Mouse (Mus musculus): Measurements from ENCODE around the gene H2afv. TPM values are rescaled to one million over a fixed set of nuclear protein-coding genes. Genes with fewer than 3 reads are reported as not detected.
"Not testable (repeated sequence)": the region's sequence is repeated elsewhere in the genome, so short reads cannot be mapped to it uniquely, and the experiment has no call there.

Gene H2afv
- polyA plus RNA-seq, 1 experiment from 2014 or later: 424 TPM

DNA sequence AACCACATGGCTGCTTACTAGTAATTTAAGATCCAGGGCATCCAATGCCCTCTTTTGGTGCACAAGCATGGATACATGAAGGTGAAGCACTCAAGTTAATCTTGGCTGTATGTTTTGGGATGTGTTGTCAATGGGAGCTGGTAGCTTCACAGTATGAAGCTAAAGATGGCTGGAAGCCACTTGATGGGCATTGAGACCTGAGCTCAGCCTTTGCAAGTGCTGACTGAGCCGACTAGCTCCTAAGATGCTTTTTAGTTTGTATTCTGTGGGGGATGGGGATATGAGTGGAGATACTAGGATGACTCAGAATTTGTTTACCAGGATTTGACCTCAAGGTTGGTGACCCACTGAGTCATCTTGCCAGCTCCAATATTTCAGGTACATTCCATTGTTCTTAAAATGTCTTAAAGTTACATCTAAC is 23.9 kb downstream of the H2afv start:
- no peak for ATAC-seq (ENCODE audit: insufficient number of reproducible peaks, insufficient read depth, low FRiP score, low read depth)
- no peak overlapping the region for H3K27ac ChIP-seq (replicated peaks in 1 of 2; ENCODE audit: control insufficient read depth in 1 of 2, insufficient read depth in 1 of 2, low read depth in 2 of 2, low read length in 2 of 2)
- H3K36me3 ChIP-seq (ENCODE audit: control insufficient read depth, insufficient read depth, low read length): peaks cover 70% of the 10 kb centered on the region

DNA sequence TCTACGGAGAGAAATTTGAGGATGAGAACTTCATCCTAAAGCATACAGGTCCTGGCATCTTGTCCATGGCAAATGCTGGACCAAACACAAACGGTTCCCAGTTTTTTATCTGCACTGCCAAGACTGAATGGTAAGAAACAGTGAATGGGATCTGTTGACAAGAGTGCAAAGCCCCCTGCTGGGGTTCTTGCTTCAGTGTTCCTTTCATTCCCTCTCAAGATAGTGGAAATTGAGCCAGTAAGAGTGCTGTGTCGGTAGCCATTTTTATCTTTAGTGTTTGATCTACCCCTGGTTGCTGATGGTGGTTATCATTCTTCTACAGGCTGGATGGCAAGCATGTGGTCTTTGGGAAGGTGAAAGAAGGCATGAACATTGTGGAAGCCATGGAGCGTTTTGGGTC is 25.1 kb downstream of the H2afv start:
- H3K36me3 ChIP-seq (ENCODE audit: control insufficient read depth, insufficient read depth, low read length): peaks cover 62% of the 10 kb centered on the region

More for the DNA sequence above, 23.9 kb downstream of the H2afv start:
- no peak overlapping the region for H3K4me2 ChIP-seq (ENCODE audit: low read length)
- 17% methylated on average over 1 of the region's 1 CpGs for WGBS
- H3K27me3 ChIP-seq (ENCODE audit: control insufficient read depth, insufficient read depth, low read length): no peaks in the 10 kb centered on the region
- peaks cover under 1 to 17% of the 10 kb centered on the region in 2 experiments; a peak in 3 of 4 replicates for H3K4me1 ChIP-seq (ENCODE audit: control insufficient read depth in 2 of 2, insufficient read depth in 2 of 2, low read length in 2 of 2)
- no peak overlapping the region for H3K4me3 ChIP-seq (ENCODE audit: control insufficient read depth in 1 of 2, insufficient read depth in 1 of 2, low read depth in 1 of 2, low read length in 2 of 2)
- no peak overlapping the region for H3K9ac ChIP-seq (ENCODE audit: low read length)
- no peaks in the 10 kb centered on the region for H3K9me3 ChIP-seq (ENCODE audit: control insufficient read depth, low read length)

DNA sequence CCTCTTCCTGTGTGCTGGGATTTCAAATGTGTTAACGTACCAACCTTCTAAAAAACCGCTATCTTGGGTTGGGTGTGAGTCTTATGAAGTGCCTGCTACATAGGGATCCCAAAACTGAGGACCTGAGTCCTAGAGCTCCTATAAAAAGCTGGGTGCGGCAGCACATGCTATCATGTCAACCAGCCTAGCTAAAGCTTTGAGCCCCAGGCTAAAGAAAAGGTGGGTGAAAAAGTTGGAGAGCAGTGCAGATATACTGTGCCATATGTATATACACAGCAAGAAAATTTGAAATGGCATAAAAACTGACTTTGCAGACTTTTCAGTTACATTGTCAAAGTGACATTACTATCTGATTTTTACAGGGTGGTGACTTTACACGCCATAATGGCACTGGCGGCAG is 25.5 kb downstream of the H2afv start:
- no peak overlapping the region for H3K9ac ChIP-seq (ENCODE audit: low read length)
- WGBS: 78% methylated on average over 5 of the region's 5 CpGs
- H3K9me3 ChIP-seq (ENCODE audit: control insufficient read depth, low read length): no peaks in the 10 kb centered on the region
- no peak overlapping the region for H3K27ac ChIP-seq (replicated peaks in 1 of 2; ENCODE audit: control insufficient read depth in 1 of 2, insufficient read depth in 1 of 2, low read depth in 2 of 2, low read length in 2 of 2)
- peaks cover 58% of the 10 kb centered on the region for H3K36me3 ChIP-seq (ENCODE audit: control insufficient read depth, insufficient read depth, low read length)
- ATAC-seq (ENCODE audit: insufficient number of reproducible peaks, insufficient read depth, low FRiP score, low read depth): no peak
- H3K27me3 ChIP-seq (ENCODE audit: control insufficient read depth, insufficient read depth, low read length): no peaks in the 10 kb centered on the region
- peaks cover 6 to 28% of the 10 kb centered on the region in 2 experiments for H3K4me1 ChIP-seq (ENCODE audit: control insufficient read depth in 2 of 2, insufficient read depth in 2 of 2, low read length in 2 of 2)
- no peak overlapping the region for H3K4me3 ChIP-seq (ENCODE audit: control insufficient read depth in 1 of 2, insufficient read depth in 1 of 2, low read depth in 1 of 2, low read length in 2 of 2)
- no peak overlapping the region; the same call in 1 of the 2 replicates for H3K4me2 ChIP-seq (ENCODE audit: low read length)

More for the DNA sequence above, 25.1 kb downstream of the H2afv start:
- not testable (repeated sequence) for H3K27ac ChIP-seq (replicated peaks in 1 of 2; ENCODE audit: control insufficient read depth in 1 of 2, insufficient read depth in 1 of 2, low read depth in 2 of 2, low read length in 2 of 2); H3K9ac ChIP-seq (ENCODE audit: low read length); H3K4me3 ChIP-seq (ENCODE audit: control insufficient read depth in 1 of 2, insufficient read depth in 1 of 2, low read depth in 1 of 2, low read length in 2 of 2); H3K4me2 ChIP-seq (ENCODE audit: low read length); ATAC-seq (ENCODE audit: insufficient number of reproducible peaks, insufficient read depth, low FRiP score, low read depth); H3K27me3 ChIP-seq (ENCODE audit: control insufficient read depth, insufficient read depth, low read length); H3K9me3 ChIP-seq (ENCODE audit: control insufficient read depth, low read length)
- WGBS: 45% methylated on average over 4 of the region's 4 CpGs
- H3K4me1 ChIP-seq (ENCODE audit: control insufficient read depth in 2 of 2, insufficient read depth in 2 of 2, low read length in 2 of 2): peaks cover 6 to 27% of the 10 kb centered on the region in 2 experiments

DNA sequence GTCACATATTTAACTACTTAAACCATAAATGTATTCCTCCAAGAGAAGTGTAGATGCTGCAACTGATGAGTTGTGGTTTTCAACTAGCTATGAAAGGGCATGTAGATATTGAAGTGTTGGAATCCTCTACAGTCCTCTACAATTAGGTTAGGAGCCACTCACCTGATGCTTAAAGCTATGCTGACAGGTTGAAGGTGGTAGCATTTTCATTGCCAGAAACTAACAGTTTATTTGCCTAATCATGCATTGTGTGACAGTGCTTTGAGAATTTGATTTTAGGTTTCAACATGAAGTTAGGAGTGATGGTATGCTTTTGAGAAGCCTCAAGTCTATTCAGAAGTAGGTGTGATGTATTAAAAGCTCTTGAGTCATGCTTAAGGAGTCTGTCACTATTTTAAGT is 26.8 kb downstream of the H2afv start:
- Histone ChIP-seq H3K4me2 (ENCODE audit: low read length) (peak overlapping the region; percentile 99), H3K27me3 (ENCODE audit: control insufficient read depth, insufficient read depth, low read length) (no peaks in the 10 kb centered on the region), H3K9ac (ENCODE audit: low read length) (peak overlapping the region; percentile 89), H3K9me3 (ENCODE audit: control insufficient read depth, low read length) (no peaks in the 10 kb centered on the region), H3K4me1 (ENCODE audit: control insufficient read depth in 2 of 2, insufficient read depth in 2 of 2, low read length in 2 of 2) (peaks cover 6 to 28% of the 10 kb centered on the region in 2 experiments), H3K4me3 (ENCODE audit: control insufficient read depth in 1 of 2, insufficient read depth in 1 of 2, low read depth in 1 of 2, low read length in 2 of 2) (peak overlapping the region in 1 of 2 experiments; percentile 63; a peak in 2 of 4 replicates), H3K27ac (replicated peaks in 1 of 2; ENCODE audit: control insufficient read depth in 1 of 2, insufficient read depth in 1 of 2, low read depth in 2 of 2, low read length in 2 of 2) (no peak overlapping the region), H3K36me3 (ENCODE audit: control insufficient read depth, insufficient read depth, low read length) (peaks cover 52% of the 10 kb centered on the region)
- no peak for ATAC-seq (ENCODE audit: insufficient number of reproducible peaks, insufficient read depth, low FRiP score, low read depth)

DNA sequence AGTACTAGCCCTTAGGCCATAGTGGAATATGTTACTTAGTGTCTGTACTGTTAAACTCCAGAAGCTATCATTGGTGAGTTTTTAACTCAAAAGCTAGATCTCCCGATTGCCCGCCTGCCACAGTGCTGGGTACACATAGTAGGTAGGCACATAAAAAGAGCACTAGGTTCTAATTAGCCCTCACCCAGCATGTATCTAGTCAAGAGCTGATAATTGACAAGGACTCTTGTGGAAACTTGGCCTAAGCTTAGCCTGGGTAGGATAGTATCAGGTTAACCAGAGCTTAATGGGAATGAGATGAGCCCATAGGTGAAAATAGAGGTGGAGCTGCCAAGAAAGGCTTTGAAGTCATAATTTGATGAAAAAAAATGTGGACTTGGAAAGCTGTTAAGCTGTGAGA is 27.2 kb downstream of the H2afv start:
- H3K4me3 ChIP-seq (ENCODE audit: control insufficient read depth in 1 of 2, insufficient read depth in 1 of 2, low read depth in 1 of 2, low read length in 2 of 2): peak overlapping the region; percentile 63 to 84
- H3K4me2 ChIP-seq (ENCODE audit: low read length): peak overlapping the region; percentile 99
- no peaks in the 10 kb centered on the region for H3K27me3 ChIP-seq (ENCODE audit: control insufficient read depth, insufficient read depth, low read length)
- H3K9me3 ChIP-seq (ENCODE audit: control insufficient read depth, low read length): no peaks in the 10 kb centered on the region
- H3K27ac ChIP-seq (replicated peaks in 1 of 2; ENCODE audit: control insufficient read depth in 1 of 2, insufficient read depth in 1 of 2, low read depth in 2 of 2, low read length in 2 of 2): peak overlapping the region in 1 of 2 experiments; percentile 96; a peak in 1 of 4 replicates
- WGBS: 42% methylated on average over 2 of the region's 2 CpGs
- H3K4me1 ChIP-seq (ENCODE audit: control insufficient read depth in 2 of 2, insufficient read depth in 2 of 2, low read length in 2 of 2): peaks cover 6 to 28% of the 10 kb centered on the region in 2 experiments
- H3K36me3 ChIP-seq (ENCODE audit: control insufficient read depth, insufficient read depth, low read length): peaks cover 48% of the 10 kb centered on the region
- H3K9ac ChIP-seq (ENCODE audit: low read length): peak overlapping the region; percentile 89
- no peak for ATAC-seq (ENCODE audit: insufficient number of reproducible peaks, insufficient read depth, low FRiP score, low read depth)

DNA sequence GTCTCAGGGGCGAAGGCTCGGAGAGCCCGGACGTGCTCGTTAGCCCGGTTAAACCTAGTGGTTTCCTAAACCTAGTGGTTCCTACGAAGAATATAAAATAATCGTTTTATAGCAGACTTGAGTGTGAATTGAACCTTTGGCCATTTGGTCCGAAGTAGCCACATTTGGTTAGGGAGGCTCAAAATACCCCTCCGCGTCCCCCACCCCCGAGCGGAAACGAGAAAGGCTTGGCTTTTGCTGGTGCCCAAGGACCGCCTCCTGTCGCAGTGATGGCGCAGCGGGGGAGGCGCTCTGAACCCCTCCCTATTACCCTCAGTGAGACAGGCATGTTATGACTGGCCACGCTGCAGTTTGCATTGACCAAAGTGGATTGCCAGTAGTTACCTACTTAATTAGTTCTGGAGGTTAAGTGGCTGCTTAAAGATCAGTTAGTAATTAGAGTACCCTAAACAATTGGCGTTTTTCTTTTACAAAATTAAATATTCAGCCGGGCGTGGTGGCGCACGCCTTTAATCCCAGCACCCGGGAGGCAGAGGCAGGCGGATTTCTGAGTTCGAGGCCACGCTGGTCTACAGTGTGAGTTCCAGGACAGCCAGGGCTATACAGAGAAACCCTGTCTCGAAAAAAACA is 27.7 kb downstream of the H2afv start:
- ATAC-seq (ENCODE audit: insufficient number of reproducible peaks, insufficient read depth, low FRiP score, low read depth): peak; percentile 45; the same call in 1 of the 2 replicates
- Histone ChIP-seq H3K9me3 (ENCODE audit: control insufficient read depth, low read length) (no peaks in the 10 kb centered on the region), H3K9ac (ENCODE audit: low read length) (peak overlapping the region; percentile 89), H3K27ac (replicated peaks in 1 of 2; ENCODE audit: control insufficient read depth in 1 of 2, insufficient read depth in 1 of 2, low read depth in 2 of 2, low read length in 2 of 2) (peak overlapping the region; percentile 95 to 96), H3K4me3 (ENCODE audit: control insufficient read depth in 1 of 2, insufficient read depth in 1 of 2, low read depth in 1 of 2, low read length in 2 of 2) (peak overlapping the region; percentile 63 to 84), H3K4me1 (ENCODE audit: control insufficient read depth in 2 of 2, insufficient read depth in 2 of 2, low read length in 2 of 2) (peaks cover 7 to 28% of the 10 kb centered on the region in 2 experiments), H3K27me3 (ENCODE audit: control insufficient read depth, insufficient read depth, low read length) (no peaks in the 10 kb centered on the region), H3K36me3 (ENCODE audit: control insufficient read depth, insufficient read depth, low read length) (peaks cover 45% of the 10 kb centered on the region), H3K4me2 (ENCODE audit: low read length) (peak overlapping the region; percentile 99)
- 1% methylated on average over 30 of the region's 30 CpGs for WGBS

DNA sequence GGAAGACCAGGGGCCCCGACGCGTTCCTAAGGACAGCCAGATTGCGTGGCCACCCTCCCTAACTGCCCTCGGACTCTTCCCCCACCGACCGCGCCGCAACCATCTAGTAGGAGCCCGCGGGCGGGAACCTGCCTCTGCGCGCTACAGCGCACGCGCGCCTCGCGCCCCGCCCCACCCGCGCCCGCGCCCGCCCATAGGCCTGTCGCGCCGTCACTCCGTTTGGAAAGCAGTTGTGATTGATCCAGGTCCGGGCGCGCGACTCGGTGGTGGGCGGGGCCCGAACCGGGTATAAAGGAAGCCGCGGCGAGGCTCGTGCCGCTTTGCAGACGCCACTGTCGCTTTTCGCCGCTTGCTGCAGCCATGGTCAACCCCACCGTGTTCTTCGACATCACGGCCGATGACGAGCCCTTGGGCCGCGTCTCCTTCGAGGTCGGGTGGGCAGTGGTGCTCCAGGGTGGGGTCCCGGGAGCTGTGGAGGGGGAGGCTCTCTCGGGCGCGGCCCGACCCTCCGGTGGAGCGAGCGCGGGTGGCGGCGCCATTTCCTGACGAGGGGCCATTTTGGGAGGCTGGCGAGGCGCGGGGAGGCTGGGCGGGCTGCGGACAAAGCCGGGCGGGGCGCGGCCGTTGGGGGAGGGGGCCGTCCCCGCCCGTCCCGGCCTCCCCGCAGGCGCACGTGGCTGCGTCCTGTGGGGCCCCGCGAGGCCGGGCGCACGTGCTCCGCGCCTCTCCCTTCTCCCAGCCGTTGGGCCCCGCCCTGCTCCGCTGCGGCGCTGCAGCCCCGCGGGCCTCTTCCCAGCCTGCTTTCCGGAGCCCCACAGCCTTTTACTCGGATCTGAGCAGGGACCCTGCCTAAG is 28.5 kb downstream of the H2afv start:
- peak; percentile 95 for ATAC-seq (ENCODE audit: insufficient number of reproducible peaks, insufficient read depth, low FRiP score, low read depth)
- under 1% methylated on average over 91 of the region's 102 CpGs for WGBS

More for the DNA sequence above, 28.5 kb downstream of the H2afv start:
- Histone ChIP-seq H3K4me3 (ENCODE audit: control insufficient read depth in 1 of 2, insufficient read depth in 1 of 2, low read depth in 1 of 2, low read length in 2 of 2) (peak overlapping the region; percentile 63 to 84), H3K9ac (ENCODE audit: low read length) (peak overlapping the region; percentile 89), H3K4me2 (ENCODE audit: low read length) (peak overlapping the region; percentile 99), H3K27ac (replicated peaks in 1 of 2; ENCODE audit: control insufficient read depth in 1 of 2, insufficient read depth in 1 of 2, low read depth in 2 of 2, low read length in 2 of 2) (peak overlapping the region; percentile 95 to 96), H3K36me3 (ENCODE audit: control insufficient read depth, insufficient read depth, low read length) (peaks cover 39% of the 10 kb centered on the region), H3K4me1 (ENCODE audit: control insufficient read depth in 2 of 2, insufficient read depth in 2 of 2, low read length in 2 of 2) (peaks cover 8 to 28% of the 10 kb centered on the region in 2 experiments), H3K9me3 (ENCODE audit: control insufficient read depth, low read length) (no peaks in the 10 kb centered on the region), H3K27me3 (ENCODE audit: control insufficient read depth, insufficient read depth, low read length) (no peaks in the 10 kb centered on the region)

Data from heart, embryonic 14.5 days (tissue).